Mouse (Mus musculus): ENCODE results near the gene Mavs.

Mavs gene

DNA sequence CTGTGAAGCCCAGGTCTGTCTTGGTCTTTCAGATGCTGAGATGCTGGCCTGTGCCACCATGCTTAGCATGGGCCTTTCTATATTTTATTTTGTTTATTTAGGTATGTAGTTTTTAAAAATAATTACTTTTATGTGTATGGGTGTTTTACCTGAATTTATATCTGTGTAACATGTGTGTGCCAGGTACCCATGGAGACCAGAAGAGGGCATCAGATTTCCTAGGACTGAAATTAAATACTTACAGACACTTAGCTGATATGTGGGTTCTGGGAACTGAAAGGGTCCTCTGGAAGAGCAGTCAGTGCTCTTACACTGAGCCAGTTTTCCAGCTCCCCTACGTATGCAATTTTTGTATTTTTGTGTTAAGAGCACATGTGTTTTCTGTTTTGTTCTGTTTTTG, 52.4 kb downstream of the Mavs start:
- TF ChIP-seq NANOG (IDR thresholded peaks at IDR 0.05; ENCODE audit: borderline replicate concordance, low read length) (no peak), CTCF (conservative IDR thresholded peaks at IDR 0.05; ENCODE audit: low read length) (no peak), POU5F1 (IDR thresholded peaks at IDR 0.05; ENCODE audit: borderline replicate concordance, low read length) (no peak)
- H3K4me3 ChIP-seq (replicated peaks; ENCODE audit: low read length): no peak overlapping the region
- peaks cover 17% of the 10 kb centered on the region; the same call in 1 of the 2 replicates for H3K4me1 ChIP-seq (replicated peaks; ENCODE audit: low read depth, low read length)
- peaks cover 80% of the 10 kb centered on the region for H3K36me3 ChIP-seq (ENCODE audit: insufficient read depth, low read length)
- H3K27me3 ChIP-seq (ENCODE audit: insufficient read depth, low read length): no peaks in the 10 kb centered on the region
- H3K9me3 ChIP-seq (ENCODE audit: low read length): no peaks in the 10 kb centered on the region

DNA sequence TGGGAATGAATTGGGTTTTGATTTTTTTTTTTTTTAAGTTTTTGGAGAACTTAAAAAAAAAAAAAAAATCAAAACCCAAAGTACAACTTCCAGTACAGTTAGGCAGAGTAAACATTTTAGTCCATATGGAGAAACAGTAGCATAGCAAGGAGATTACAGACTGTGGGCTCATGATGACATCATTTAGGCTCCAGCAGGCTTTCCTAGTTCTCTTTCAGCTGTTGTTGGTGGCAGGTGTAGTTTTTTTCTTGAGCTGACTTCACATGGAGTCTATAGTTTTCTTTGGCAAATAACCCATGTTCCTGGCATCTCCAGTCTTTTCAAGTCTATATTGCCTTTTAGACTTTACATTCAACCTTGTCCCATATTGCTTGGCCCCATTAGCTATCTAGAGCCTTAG, 56.8 kb downstream of the Mavs start:
- Histone ChIP-seq H3K4me3 (replicated peaks; ENCODE audit: low read length) (no peak overlapping the region), H3K9me3 (ENCODE audit: low read length) (no peaks in the 10 kb centered on the region), H3K36me3 (ENCODE audit: insufficient read depth, low read length) (peaks cover 89% of the 10 kb centered on the region), H3K27me3 (ENCODE audit: insufficient read depth, low read length) (no peaks in the 10 kb centered on the region), H3K4me1 (replicated peaks; ENCODE audit: low read depth, low read length) (peaks cover 23% of the 10 kb centered on the region)
- TF ChIP-seq CTCF (conservative IDR thresholded peaks at IDR 0.05; ENCODE audit: low read length): no peak
- no peak for TF ChIP-seq NANOG (IDR thresholded peaks at IDR 0.05; ENCODE audit: borderline replicate concordance, low read length)
- no peak for TF ChIP-seq POU5F1 (IDR thresholded peaks at IDR 0.05; ENCODE audit: borderline replicate concordance, low read length)

DNA sequence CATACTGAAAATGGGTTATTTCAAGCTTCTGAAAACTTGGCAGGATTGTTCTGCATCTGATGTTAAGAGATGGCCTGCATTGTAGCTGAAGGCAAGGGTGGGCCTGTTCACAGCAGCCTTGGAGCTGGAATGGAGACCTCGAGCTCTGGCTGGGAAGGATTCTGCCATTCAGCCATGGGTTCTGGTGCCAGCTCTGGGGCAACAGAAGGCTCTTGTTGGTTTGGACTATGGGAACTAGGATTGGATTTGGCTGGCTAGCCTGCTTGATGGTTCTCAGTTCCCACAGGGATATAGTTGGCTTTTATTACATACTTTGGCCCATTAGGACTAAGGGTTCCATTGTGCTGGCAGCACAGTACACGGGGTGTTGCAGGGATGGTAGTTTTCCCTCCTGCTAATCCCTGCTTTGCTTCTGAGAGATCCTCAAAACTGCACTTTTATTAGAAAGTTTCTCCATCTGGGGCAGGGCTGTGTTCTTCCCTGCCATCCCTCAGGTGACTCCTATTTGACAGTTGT, 62.9 kb downstream of the Mavs start:
- Histone ChIP-seq H3K36me3 (ENCODE audit: insufficient read depth, low read length) (peaks cover 90% of the 10 kb centered on the region), H3K4me1 (replicated peaks; ENCODE audit: low read depth, low read length) (peaks cover 17% of the 10 kb centered on the region), H3K4me3 (replicated peaks; ENCODE audit: low read length) (no peak overlapping the region), H3K9me3 (ENCODE audit: low read length) (no peaks in the 10 kb centered on the region), H3K27me3 (ENCODE audit: insufficient read depth, low read length) (no peaks in the 10 kb centered on the region)
- TF ChIP-seq NANOG (IDR thresholded peaks at IDR 0.05; ENCODE audit: borderline replicate concordance, low read length) (no peak), CTCF (conservative IDR thresholded peaks at IDR 0.05; ENCODE audit: low read length) (no peak), POU5F1 (IDR thresholded peaks at IDR 0.05; ENCODE audit: borderline replicate concordance, low read length) (no peak)
